Mouse (Mus musculus) hindbrain, postnatal 0 days (tissue): ENCODE measurements at regions not wholly inside any gene's neighbourhood (a gene's known extent, or its start where the extent isn't known, plus 50 kb on each side); places are given as distances from the start of the nearest gene placed in this dataset.

ENCODE experiments used
- ATAC-seq: fragments of 200-750 bp; cut with Nextera tagmentation; 2 replicates; pipeline ENCODE4 v1.8.0; 2017; ENCODE audit warnings: mild to moderate bottlenecking, moderate TSS enrichment, moderate library complexity
- DNase-seq: peaks from one replicate; pipeline ENCODE4 v3.0.0-alpha.2; 2015; ENCODE audit warnings: low spot score
- H3K27ac ChIP-seq: fragments of 300-500 bp; sonication (generic); 2 replicates; pipeline ENCODE4 v1.5.1; 2014; ENCODE audit warnings: mild to moderate bottlenecking
- H3K27me3 ChIP-seq: fragments of 300-500 bp; sonication (generic); 2 replicates; pipeline ENCODE4 v1.6.1; 2014; ENCODE audit warnings: low read length, mixed read lengths; ENCODE audit not compliant: insufficient read depth
- H3K36me3 ChIP-seq: fragments of 300-500 bp; sonication (generic); 2 replicates; pipeline ENCODE4 v1.6.1; 2014; ENCODE audit warnings: low read length, mixed read lengths; ENCODE audit not compliant: insufficient read depth
- H3K4me1 ChIP-seq: fragments of 300-500 bp; sonication (generic); 2 replicates; pipeline ENCODE4 v1.6.1; 2014; ENCODE audit warnings: antibody characterized with exemption, low read length, mixed read lengths; ENCODE audit not compliant: insufficient read depth
- H3K4me2 ChIP-seq: fragments of 300-500 bp; sonication (generic); 2 replicates; pipeline ENCODE4 v1.6.1; 2014; ENCODE audit warnings: low read depth, mild to moderate bottlenecking, low read length, moderate library complexity, mixed read lengths
- H3K4me3 ChIP-seq: fragments of 300-500 bp; sonication (generic); 2 replicates; pipeline ENCODE4 v1.5.1; 2014; ENCODE audit warnings: low read length
- H3K9ac ChIP-seq: fragments of 300-500 bp; sonication (generic); replicated peaks from 2 replicates; pipeline ENCODE4 v1.6.1; 2014; ENCODE audit warnings: mild to moderate bottlenecking, low read length, moderate library complexity, mixed read lengths
- H3K9me3 ChIP-seq: fragments of 300-500 bp; sonication (generic); 2 replicates; pipeline ENCODE4 v1.6.1; 2016; ENCODE audit warnings: low read length, mixed read lengths
- CTCF ChIP-seq: IDR thresholded peaks from 2 replicates; pipeline ENCODE4 v1.5.1; 2016; ENCODE audit warnings: antibody characterized with exemption, control low read depth, low read depth
- WGBS: fragments of 180-500 bp; shearing (Covaris S2); extraction: QIAGEN DNeasy Blood & Tissue Kit; methylation state at CpG from one replicate; pipeline ENCODE4 v1.1.7; 2014; 5-methylcytosine and 5-hydroxymethylcytosine counted together

DNA sequence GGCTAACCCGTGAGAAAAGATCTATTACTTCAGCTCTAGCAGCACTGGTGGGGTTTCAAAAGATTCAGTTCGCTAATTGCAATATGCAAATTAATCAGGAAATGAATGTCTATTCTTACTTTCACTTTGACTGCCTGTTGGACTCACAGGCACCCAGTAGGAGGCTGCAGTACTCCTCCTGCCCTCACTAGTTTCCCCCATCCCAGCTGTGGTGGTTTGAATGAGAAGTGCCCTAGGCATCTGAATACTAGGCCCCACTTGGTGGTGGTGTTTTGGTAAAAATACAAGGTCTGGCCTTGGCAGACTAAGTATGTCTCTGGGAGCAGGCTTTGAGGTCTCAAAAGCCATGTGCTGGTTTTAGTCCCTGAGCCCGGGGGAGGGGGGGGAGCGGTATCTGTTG lies 293.3 kb downstream of the Cenpc1 start:
- H3K4me1 ChIP-seq: no peaks in the 10 kb centered on the region
- no peak overlapping the region for H3K27ac ChIP-seq
- H3K9me3 ChIP-seq: no peaks in the 10 kb centered on the region
- 60% methylated on average over 4 of the region's 4 CpGs for WGBS
- TF ChIP-seq CTCF: peak; percentile 27
- H3K27me3 ChIP-seq: no peaks in the 10 kb centered on the region
- no peak overlapping the region for H3K4me3 ChIP-seq
- ATAC-seq: peak; percentile 72
- DNase-seq: peak; percentile 8
- no peak overlapping the region for H3K9ac ChIP-seq
- H3K4me2 ChIP-seq: no peak overlapping the region
- no peaks in the 10 kb centered on the region for H3K36me3 ChIP-seq

GRCm38 (mm10) chr5:85767157-85767556 lies 298.2 kb downstream of the Cenpc1 start:
- no peaks in the 10 kb centered on the region for H3K36me3 ChIP-seq
- H3K4me1 ChIP-seq: no peaks in the 10 kb centered on the region
- H3K27ac ChIP-seq: no peak overlapping the region
- ATAC-seq (peak; percentile 27; the same call in 1 of the 2 replicates), DNase-seq (no peak)
- no peaks in the 10 kb centered on the region for H3K27me3 ChIP-seq
- no peak overlapping the region for H3K9ac ChIP-seq
- no peak overlapping the region for H3K4me2 ChIP-seq
- no peak overlapping the region for H3K4me3 ChIP-seq
- H3K9me3 ChIP-seq: no peaks in the 10 kb centered on the region
- TF ChIP-seq CTCF: peak; percentile 30
- 91% methylated on average over 3 of the region's 3 CpGs for WGBS

DNA sequence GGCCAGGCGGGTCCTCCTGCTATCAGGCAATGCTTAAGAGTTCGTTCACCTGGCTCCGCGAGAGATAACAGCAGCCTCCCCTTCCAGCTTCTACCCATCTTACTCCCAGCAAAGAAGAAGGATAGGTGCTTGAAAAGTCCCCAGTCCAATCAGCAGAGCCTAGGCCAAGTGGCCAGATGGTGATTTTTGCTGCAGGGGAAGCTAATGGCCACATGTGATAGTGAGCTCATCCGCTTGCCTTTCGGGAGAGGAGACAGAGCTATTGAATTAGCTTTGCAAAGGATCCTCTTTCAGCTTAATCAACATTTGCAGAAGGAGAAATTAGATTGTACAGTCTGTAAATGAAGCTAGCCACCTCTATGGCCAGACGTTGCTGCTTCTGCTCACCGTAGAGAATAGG lies 308.7 kb downstream of the Cenpc1 start:
- Histone ChIP-seq H3K4me3 (no peak overlapping the region), H3K4me2 (no peak overlapping the region), H3K9me3 (no peaks in the 10 kb centered on the region), H3K9ac (no peak overlapping the region), H3K36me3 (no peaks in the 10 kb centered on the region), H3K27ac (no peak overlapping the region), H3K4me1 (no peaks in the 10 kb centered on the region), H3K27me3 (no peaks in the 10 kb centered on the region)
- DNase-seq (peak; percentile 36), ATAC-seq (no peak)
- no peak for TF ChIP-seq CTCF
- 78% methylated on average over 8 of the region's 8 CpGs for WGBS

GRCm38 (mm10) chr5:85754227-85754626 lies 311.2 kb downstream of the Cenpc1 start:
- no peak overlapping the region for H3K4me3 ChIP-seq
- no peak for ATAC-seq
- peak overlapping the region; percentile 16; the same call in 1 of the 2 replicates for H3K4me2 ChIP-seq
- no peaks in the 10 kb centered on the region for H3K4me1 ChIP-seq
- H3K9ac ChIP-seq: no peak overlapping the region
- no peaks in the 10 kb centered on the region for H3K9me3 ChIP-seq
- H3K27me3 ChIP-seq: no peaks in the 10 kb centered on the region
- H3K36me3 ChIP-seq: no peaks in the 10 kb centered on the region
- no peak for TF ChIP-seq CTCF
- H3K27ac ChIP-seq: no peak overlapping the region
- WGBS: 69% methylated on average over 12 of the region's 12 CpGs
- no peak for DNase-seq

GRCm38 (mm10) chr5:85753109-85753508 lies 312.3 kb downstream of the Cenpc1 start:
- no peak for ATAC-seq
- Histone ChIP-seq H3K4me3 (no peak overlapping the region), H3K9ac (no peak overlapping the region), H3K36me3 (no peaks in the 10 kb centered on the region), H3K4me1 (no peaks in the 10 kb centered on the region), H3K9me3 (no peaks in the 10 kb centered on the region), H3K4me2 (no peak overlapping the region), H3K27ac (no peak overlapping the region), H3K27me3 (no peaks in the 10 kb centered on the region)
- 73% methylated on average over 3 of the region's 3 CpGs for WGBS
- TF ChIP-seq CTCF: no peak
- DNase-seq: no peak

- ATAC-seq (no peak), DNase-seq (no peak)
- Histone ChIP-seq H3K4me1 (no peaks in the 10 kb centered on the region), H3K27ac (no peak overlapping the region), H3K27me3 (no peaks in the 10 kb centered on the region), H3K36me3 (no peaks in the 10 kb centered on the region), H3K9ac (no peak overlapping the region), H3K4me3 (no peak overlapping the region), H3K4me2 (no peak overlapping the region), H3K9me3 (no peaks in the 10 kb centered on the region)
- no peak for TF ChIP-seq CTCF
- 54% methylated on average over 2 of the region's 2 CpGs for WGBS
Observed at GRCm38 (mm10) chr5:85751649-85752048, 313.7 kb downstream of the Cenpc1 start.

DNA sequence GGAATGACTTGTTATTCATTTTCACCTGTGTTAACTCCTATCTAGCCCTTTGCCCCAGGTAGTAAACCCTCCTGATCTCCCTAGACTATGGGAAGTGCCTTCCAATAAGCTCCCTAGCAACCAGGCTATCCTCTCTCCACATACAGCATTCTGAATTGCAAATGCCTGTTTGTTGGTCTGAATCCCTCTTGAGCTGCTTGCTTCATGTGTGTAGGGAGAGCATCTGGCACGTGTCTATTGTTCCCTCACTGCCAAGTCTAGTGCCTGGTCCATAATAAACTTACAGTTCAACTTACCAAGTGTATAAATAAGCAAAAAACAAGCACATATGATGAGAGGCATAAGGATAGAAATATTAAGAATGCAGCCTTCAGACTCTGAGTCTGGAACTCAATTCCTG lies 314.5 kb downstream of the Cenpc1 start:
- Histone ChIP-seq H3K4me3 (no peak overlapping the region), H3K27me3 (no peaks in the 10 kb centered on the region), H3K36me3 (no peaks in the 10 kb centered on the region), H3K27ac (no peak overlapping the region), H3K9ac (no peak overlapping the region), H3K4me1 (no peaks in the 10 kb centered on the region), H3K4me2 (no peak overlapping the region), H3K9me3 (no peaks in the 10 kb centered on the region)
- no peak for TF ChIP-seq CTCF
- WGBS: 31% methylated on average over 1 of the region's 1 CpGs
- ATAC-seq: no peak
- DNase-seq: no peak
